Mouse (Mus musculus) limb, embryonic 10.5 days (tissue): ENCODE results near the gene Kctd15. TPM values are rescaled to one million over a fixed set of nuclear protein-coding genes. Genes with fewer than 3 reads are reported as not detected.

Source experiments
- DNase-seq: peaks from one replicate; pipeline ENCODE4 v3.0.0-alpha.2; 2017; ENCODE audit warnings: low spot score
- H3K27ac ChIP-seq: fragments of 300-500 bp; sonication (generic); 2 replicates; pipeline ENCODE4 v1.5.1; 2016; ENCODE audit warnings: mild to moderate bottlenecking
- H3K27me3 ChIP-seq: fragments of 300-500 bp; sonication (generic); 2 replicates; pipeline ENCODE4 v1.6.1; 2016; ENCODE audit warnings: low read depth, mild to moderate bottlenecking; ENCODE audit not compliant: poor library complexity, severe bottlenecking
- H3K36me3 ChIP-seq: fragments of 300-500 bp; sonication (generic); 2 replicates; pipeline ENCODE4 v1.6.1; 2016; ENCODE audit warnings: mild to moderate bottlenecking, moderate library complexity
- H3K4me1 ChIP-seq: fragments of 300-500 bp; sonication (generic); 2 replicates; pipeline ENCODE4 v1.6.1; 2016
- H3K4me3 ChIP-seq: fragments of 300-500 bp; sonication (generic); 2 replicates; pipeline ENCODE4 v1.5.1; 2016; ENCODE audit warnings: mild to moderate bottlenecking, moderate library complexity
- H3K9me3 ChIP-seq: fragments of 300-500 bp; sonication (generic); replicated peaks from 2 replicates; pipeline ENCODE4 v1.6.1; 2016; ENCODE audit warnings: mild to moderate bottlenecking
- WGBS: fragments of 180-500 bp; shearing (Covaris S2); methylation state at CpG from one replicate; pipeline ENCODE4 v1.1.7; 2016; 5-methylcytosine and 5-hydroxymethylcytosine counted together
- polyA plus RNA-seq: library from polyadenylated mRNA; unstranded; fragments of >200 nt; fragmentation: Nextera tagmentation; extraction: Ambion mirVana; gene quantifications from 2 replicates; pipeline ENCODE4 v1.2.1, GENCODE M21; 2016

Kctd15 gene
- polyA plus RNA-seq, 1 experiment from 2014 or later = 69.0 TPM

DNA sequence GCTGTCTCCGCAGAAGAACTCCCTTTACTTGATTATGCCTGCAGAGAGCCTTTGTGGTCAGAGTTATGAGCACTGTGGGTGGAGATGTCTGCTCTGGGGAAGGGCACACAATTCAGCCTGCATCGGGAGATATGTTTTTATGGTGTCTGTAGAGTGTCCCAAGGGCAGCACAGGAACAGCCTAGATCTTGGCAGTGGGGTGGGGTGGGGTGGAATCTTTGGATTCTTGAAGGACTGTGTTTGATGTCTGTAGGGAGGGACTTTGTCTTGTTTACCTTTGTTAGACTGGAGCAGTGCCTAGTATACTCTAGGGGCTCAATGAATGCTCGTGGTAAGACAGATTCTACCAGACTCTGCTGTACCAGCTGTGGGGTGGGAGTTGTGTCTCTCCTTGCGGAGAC lies 28.6 kb upstream of the Kctd15 start:
- Histone ChIP-seq H3K9me3 (no peaks in the 10 kb centered on the region), H3K36me3 (no peaks in the 10 kb centered on the region), H3K27ac (no peak overlapping the region), H3K4me1 (peaks cover 18% of the 10 kb centered on the region), H3K4me3 (no peak overlapping the region), H3K27me3 (0 out of 2 replicates have a peak, but pooled peaks cover 4% of the 10 kb centered on the region)
- no peak for DNase-seq
- WGBS = 80% methylated on average over 4 of the region's 4 CpGs

DNA sequence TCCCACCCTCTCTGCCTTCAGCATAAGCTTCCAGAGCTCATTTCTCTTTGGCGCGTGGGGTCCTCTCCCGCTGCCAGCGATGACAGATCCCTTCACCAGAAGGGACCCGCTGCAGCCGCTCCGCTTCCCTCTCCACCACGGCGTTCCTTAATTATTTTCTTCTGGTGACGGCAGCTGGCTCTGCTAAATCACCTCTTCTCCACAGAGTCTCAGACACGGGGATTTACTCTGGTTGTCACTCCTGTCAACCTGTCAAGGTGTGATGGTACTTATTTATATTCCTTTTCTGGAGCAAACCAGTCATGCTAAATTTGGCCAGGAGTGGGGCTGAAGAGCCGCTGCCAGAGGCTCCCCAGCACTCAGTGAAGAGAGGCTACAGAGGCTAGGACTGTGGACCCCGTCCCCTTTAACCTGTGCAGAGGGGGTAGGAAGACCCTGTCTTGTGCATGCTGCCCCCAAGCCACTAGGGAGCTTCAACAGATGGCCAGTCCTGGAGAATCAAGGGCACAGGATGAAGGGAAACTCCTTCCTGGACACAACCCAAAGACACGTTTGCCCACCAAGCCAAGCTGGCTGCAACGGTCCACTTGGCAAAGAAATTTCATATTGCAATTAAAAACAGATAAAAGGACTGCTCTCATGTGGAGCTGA lies 24.4 kb upstream of the Kctd15 start:
- Histone ChIP-seq H3K4me1 (peaks cover 14% of the 10 kb centered on the region), H3K36me3 (no peaks in the 10 kb centered on the region), H3K9me3 (no peaks in the 10 kb centered on the region), H3K27me3 (peaks cover 8% of the 10 kb centered on the region), H3K4me3 (no peak overlapping the region), H3K27ac (no peak overlapping the region)
- DNase-seq = no peak
- 35% methylated on average over 15 of the region's 15 CpGs for WGBS

- 88% methylated on average over 2 of the region's 2 CpGs for WGBS
- no peaks in the 10 kb centered on the region for H3K9me3 ChIP-seq
- H3K4me3 ChIP-seq = no peak overlapping the region
- peaks cover 25% of the 10 kb centered on the region for H3K4me1 ChIP-seq
- H3K36me3 ChIP-seq = no peaks in the 10 kb centered on the region
- H3K27ac ChIP-seq = no peak overlapping the region
- peaks cover 14% of the 10 kb centered on the region for H3K27me3 ChIP-seq
- no peak for DNase-seq
Measured at GRCm38 (mm10) chr7:34679886-34680285, 23.4 kb upstream of the Kctd15 start.

GRCm38 (mm10) chr7:34675831-34676514 lies 19.4 kb upstream of the Kctd15 start:
- peak; percentile 86 for DNase-seq
- Histone ChIP-seq H3K36me3 (no peaks in the 10 kb centered on the region), H3K4me3 (peak overlapping the region; percentile 30), H3K9me3 (no peaks in the 10 kb centered on the region), H3K4me1 (peaks cover 22% of the 10 kb centered on the region), H3K27ac (no peak overlapping the region), H3K27me3 (peaks cover 42% of the 10 kb centered on the region)
- 9% methylated on average over 33 of the region's 33 CpGs for WGBS

- Histone ChIP-seq H3K4me1 (peaks cover 15% of the 10 kb centered on the region), H3K36me3 (no peaks in the 10 kb centered on the region), H3K27me3 (peaks cover 42% of the 10 kb centered on the region), H3K4me3 (peak overlapping the region; percentile 30), H3K27ac (no peak overlapping the region), H3K9me3 (no peaks in the 10 kb centered on the region)
- DNase-seq = peak; percentile 47
- 16% methylated on average over 42 of the region's 42 CpGs for WGBS
Measured at GRCm38 (mm10) chr7:34675120-34675790, 18.7 kb upstream of the Kctd15 start.

DNA sequence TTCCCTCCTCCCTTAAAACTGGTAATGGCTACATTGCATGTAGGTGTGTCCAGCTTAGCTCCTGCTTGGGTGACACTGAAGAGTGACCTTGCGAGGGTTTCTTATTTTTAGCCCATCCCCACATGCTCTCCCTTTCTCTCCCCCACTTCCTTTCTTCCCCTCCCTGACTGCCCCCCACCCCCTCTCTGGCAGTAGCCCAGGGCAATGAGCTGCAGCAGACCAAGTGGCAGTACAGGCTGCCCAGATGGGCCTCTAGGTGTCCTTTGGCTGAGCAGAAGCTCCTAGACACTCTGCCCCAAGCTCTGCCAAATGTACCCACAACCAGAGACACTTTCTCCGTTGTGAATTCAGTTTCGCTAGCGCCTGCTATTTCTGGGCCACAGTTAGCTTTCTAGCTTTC lies 16.4 kb upstream of the Kctd15 start:
- H3K27me3 ChIP-seq = peaks cover 42% of the 10 kb centered on the region
- H3K9me3 ChIP-seq = no peaks in the 10 kb centered on the region

DNA sequence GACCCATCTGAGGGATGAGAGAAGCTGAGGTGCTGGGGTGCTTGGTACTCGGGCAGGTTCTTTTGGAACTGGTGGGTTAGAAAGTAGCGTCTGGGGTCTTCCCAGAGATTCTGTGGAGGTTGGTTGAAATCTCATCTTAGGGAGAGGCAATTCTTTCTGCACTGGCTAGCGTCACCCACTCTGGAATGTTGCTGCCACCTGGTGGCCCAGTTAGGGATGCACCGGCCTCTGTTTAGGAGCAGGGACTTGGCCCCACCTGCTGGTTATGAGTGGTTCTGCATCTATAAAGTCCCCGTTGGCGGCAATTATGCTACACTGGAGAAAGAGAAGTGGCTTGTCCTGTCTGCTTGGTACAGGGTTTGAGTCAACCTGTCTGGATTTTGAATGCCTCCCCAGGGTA lies 15.4 kb upstream of the Kctd15 start:
- Histone ChIP-seq H3K9me3 (no peaks in the 10 kb centered on the region), H3K36me3 (no peaks in the 10 kb centered on the region), H3K27me3 (peaks cover 42% of the 10 kb centered on the region), H3K4me3 (no peak overlapping the region), H3K4me1 (peaks cover 28% of the 10 kb centered on the region), H3K27ac (no peak overlapping the region)
- 1% methylated on average over 6 of the region's 6 CpGs for WGBS
- DNase-seq = peak; percentile 94

More for the DNA sequence above, 16.4 kb upstream of the Kctd15 start:
- Histone ChIP-seq H3K4me3 (no peak overlapping the region), H3K27ac (no peak overlapping the region), H3K36me3 (no peaks in the 10 kb centered on the region), H3K4me1 (peaks cover 28% of the 10 kb centered on the region)
- no peak for DNase-seq
- 77% methylated on average over 4 of the region's 4 CpGs for WGBS

DNA sequence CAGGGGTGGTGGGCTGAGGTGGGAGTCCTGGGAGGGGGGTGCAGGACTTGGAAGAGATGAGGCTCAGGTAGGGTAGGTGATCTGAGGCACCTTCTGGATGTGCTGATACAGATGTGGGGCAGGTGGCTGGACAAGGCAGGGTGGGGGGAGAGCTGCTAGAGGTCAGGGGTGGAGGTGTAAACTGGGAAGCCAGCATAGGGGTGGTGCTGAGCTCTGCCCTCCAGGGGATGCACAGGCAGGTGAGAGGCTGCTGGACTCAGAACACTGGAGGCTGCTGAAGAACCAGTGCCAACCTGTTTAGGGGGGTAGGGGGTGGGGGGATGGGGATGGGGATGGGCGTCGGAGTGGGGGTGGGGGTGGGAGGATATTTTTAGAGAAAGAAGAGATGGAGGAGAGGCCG lies 14.2 kb upstream of the Kctd15 start:
- 67% methylated on average over 3 of the region's 3 CpGs for WGBS
- peaks cover 38% of the 10 kb centered on the region for H3K27me3 ChIP-seq
- H3K4me3 ChIP-seq = no peak overlapping the region
- H3K36me3 ChIP-seq = no peaks in the 10 kb centered on the region
- peaks cover 21% of the 10 kb centered on the region for H3K4me1 ChIP-seq
- H3K27ac ChIP-seq = no peak overlapping the region
- no peak for DNase-seq
- no peaks in the 10 kb centered on the region for H3K9me3 ChIP-seq

- Histone ChIP-seq H3K27me3 (peaks cover 23% of the 10 kb centered on the region), H3K36me3 (no peaks in the 10 kb centered on the region), H3K4me3 (no peak overlapping the region), H3K4me1 (peaks cover 12% of the 10 kb centered on the region), H3K27ac (peak overlapping the region; percentile 46; the same call in 1 of the 2 replicates), H3K9me3 (no peaks in the 10 kb centered on the region)
- 22% methylated on average over 9 of the region's 9 CpGs for WGBS
- DNase-seq = no peak
Measured at GRCm38 (mm10) chr7:34669336-34669735, 12.8 kb upstream of the Kctd15 start.

DNA sequence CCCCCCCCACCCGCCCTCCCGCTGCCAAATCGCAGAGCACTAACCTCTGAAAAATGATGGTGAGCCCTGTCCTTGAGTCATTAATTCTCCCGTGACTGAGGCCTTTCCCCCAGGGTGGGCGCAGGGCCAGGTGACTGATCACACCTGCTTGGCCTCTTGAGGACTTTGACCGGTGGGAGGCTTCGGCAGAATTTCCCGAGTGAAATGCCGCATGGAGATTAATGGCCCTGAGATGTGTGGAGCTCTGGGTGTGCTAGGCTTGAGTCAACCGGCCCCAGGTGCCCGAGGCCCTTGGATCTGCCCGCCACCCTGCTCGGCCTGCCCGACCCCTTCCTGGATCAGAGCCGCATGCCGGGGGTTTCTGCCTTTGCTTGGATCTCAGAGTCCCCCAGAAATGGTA lies 11.3 kb upstream of the Kctd15 start:
- WGBS = 85% methylated on average over 16 of the region's 16 CpGs
- Histone ChIP-seq H3K27me3 (peaks cover 8% of the 10 kb centered on the region), H3K4me1 (peaks cover 15% of the 10 kb centered on the region), H3K4me3 (no peak overlapping the region), H3K9me3 (no peaks in the 10 kb centered on the region), H3K36me3 (no peaks in the 10 kb centered on the region), H3K27ac (no peak overlapping the region)
- DNase-seq = no peak

DNA sequence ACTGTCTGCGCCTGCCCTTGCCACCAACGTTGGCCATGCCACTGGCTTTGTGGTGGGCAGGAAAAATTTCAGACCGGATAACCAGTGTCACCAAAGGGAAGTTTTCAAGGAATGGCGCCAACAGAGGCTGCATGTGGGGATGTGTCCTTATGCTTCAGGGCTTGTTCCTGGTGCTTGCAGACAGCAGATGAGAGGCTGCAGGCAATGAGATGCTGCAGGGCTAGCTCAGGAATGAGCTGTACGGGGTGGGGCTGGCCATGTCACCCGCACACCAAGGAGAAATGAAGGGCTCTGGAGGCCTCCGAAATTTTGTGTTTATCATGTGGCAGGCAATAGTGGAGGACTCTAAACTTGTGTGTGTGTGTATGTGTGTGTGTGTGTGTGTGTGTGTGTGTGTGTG lies 6.6 kb upstream of the Kctd15 start:
- DNase-seq = no peak
- Histone ChIP-seq H3K4me3 (no peak overlapping the region), H3K27ac (no peak overlapping the region), H3K27me3 (no peaks in the 10 kb centered on the region), H3K9me3 (no peaks in the 10 kb centered on the region), H3K4me1 (peaks cover 23% of the 10 kb centered on the region), H3K36me3 (no peaks in the 10 kb centered on the region)
- 51% methylated on average over 7 of the region's 7 CpGs for WGBS

- peaks cover 23% of the 10 kb centered on the region for H3K4me1 ChIP-seq
- H3K9me3 ChIP-seq = no peaks in the 10 kb centered on the region
- H3K4me3 ChIP-seq = no peak overlapping the region
- WGBS = 17% methylated on average over 5 of the region's 5 CpGs
- H3K36me3 ChIP-seq = no peaks in the 10 kb centered on the region
- no peaks in the 10 kb centered on the region for H3K27me3 ChIP-seq
- no peak for DNase-seq
- no peak overlapping the region; the same call in 1 of the 2 replicates for H3K27ac ChIP-seq
Measured at GRCm38 (mm10) chr7:34662227-34662626, 5.7 kb upstream of the Kctd15 start.

GRCm38 (mm10) chr7:34659386-34660085 lies 3.0 kb upstream of the Kctd15 start:
- H3K4me3 ChIP-seq = no peak overlapping the region
- no peak for DNase-seq
- no peaks in the 10 kb centered on the region for H3K36me3 ChIP-seq
- 56% methylated on average over 6 of the region's 6 CpGs for WGBS
- H3K27me3 ChIP-seq = no peaks in the 10 kb centered on the region
- peaks cover 33% of the 10 kb centered on the region for H3K4me1 ChIP-seq
- H3K27ac ChIP-seq = no peak overlapping the region
- no peaks in the 10 kb centered on the region for H3K9me3 ChIP-seq
